Mouse (Mus musculus) kidney, adult 18-20 months (tissue): ENCODE measurements around the gene Slc1a2.

Experiments
- DNase-seq: peaks from one replicate; pipeline ENCODE4 v3.0.0; 2021

Slc1a2 gene

GRCm38 (mm10) chr2:102829201-102829600 is 170.7 kb downstream of the Slc1a2 start:
- peak; percentile 55 for DNase-seq

DNA sequence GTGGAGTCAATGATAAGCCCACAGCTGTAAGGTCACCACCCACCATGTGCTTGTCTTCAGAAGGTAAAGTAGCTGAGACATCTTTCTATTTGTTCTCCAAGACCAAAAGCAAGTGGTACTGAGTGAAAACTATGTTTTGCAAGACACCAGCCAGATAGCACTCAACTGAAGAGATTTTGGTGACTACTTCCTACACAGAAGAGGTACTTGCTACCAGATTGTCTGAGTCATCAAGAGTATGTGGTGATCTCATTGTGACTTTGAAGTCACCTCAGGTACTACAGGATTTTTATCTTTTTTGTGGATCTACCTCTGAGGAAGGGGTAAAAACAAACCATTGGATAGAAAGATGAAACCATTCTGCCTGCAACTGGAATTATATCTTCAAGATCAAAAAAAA is 173.1 kb downstream of the Slc1a2 start:
- DNase-seq, result no peak

- no peak for DNase-seq
Measured at GRCm38 (mm10) chr2:102838179-102838578, 179.7 kb downstream of the Slc1a2 start.
